Mouse (Mus musculus) G1E-ER4 (cell line): Measurements from ENCODE around the gene Camk2n2. TPM values are rescaled to one million over a fixed set of nuclear protein-coding genes. Genes with fewer than 3 reads are reported as not detected.
"Not testable (repeated sequence)": the region's sequence is repeated elsewhere in the genome, so short reads cannot be mapped to it uniquely, and the experiment has no call there.

ENCODE experiments used
- GATA1 ChIP-seq: IDR thresholded peaks from one replicate; pipeline ENCODE4 v1.8.0; 2012; ENCODE audit warnings: low read length, inconsistent platforms
- polyA plus RNA-seq: library from polyadenylated mRNA; stranded (reverse); fragments of >175 nt; gene quantifications from 2 replicates; pipeline ENCODE4 v1.2.3, GENCODE M21; 2012

Gene Camk2n2
- 0.71 and 0.84 TPM in 2 replicates for polyA plus RNA-seq

DNA sequence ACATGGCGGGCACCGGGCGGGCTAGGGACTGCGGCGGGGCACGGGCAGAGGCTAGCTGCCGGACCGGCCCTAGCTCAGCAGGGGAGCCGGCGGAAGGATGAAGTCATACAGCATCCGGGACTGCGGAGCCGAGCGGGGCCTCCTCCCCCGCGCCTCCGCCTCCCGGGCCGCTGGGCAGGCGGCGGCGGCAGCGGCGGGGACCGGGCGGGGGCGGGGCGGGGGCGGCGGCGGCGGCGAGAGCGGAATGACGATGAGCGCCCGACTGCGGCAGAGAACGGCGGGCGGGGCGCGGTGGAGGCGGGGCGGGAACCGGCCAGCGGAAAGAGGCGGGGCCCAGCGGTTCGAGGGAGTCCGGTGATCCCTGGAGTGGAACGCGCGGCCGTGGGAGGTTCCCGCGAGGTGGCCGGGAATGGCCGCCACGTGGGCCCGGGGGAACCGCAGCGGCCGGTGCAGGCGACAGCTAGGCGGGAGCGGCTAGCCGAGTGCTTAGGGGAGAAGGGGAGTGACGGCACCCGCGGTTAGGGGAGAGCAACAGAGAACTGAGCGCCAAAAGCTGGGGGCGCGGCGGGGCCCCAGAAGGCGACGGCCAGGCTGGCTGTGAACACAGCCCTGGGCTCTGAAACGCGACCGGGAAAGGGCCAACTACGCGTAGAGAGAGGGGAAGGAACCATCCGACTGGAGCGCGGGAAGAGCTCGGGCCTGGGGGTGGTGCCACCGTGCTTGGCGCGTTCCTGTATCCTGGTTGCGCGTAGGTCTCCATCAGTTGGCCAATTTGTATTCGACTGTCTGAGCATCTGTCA lies at the start of gene Camk2n2:
TSS of gene Camk2n2 (minus strand) at position 97 of the 800 bp plus-strand sequence.
- no peak for TF ChIP-seq GATA1

DNA sequence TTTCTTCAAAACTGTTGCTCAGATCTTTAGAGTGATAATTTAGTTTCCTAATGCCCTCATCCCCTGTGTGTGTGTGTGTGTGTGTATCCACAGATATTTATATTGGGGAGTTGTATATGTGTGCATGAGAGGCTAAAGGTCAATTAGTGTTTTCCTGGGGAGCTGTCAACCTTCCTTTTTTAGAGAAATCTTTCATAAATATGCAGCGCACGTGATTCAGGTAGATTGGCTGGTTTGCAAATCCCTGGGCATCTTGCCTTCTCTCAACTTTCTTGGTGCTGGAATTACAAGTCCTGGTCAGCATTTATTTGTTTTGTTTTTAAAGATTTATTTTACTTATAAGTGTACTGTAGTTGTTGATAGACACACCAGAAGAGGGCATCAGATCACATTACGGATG lies 49.2 kb upstream of the Camk2n2 start:
- no peak for TF ChIP-seq GATA1

DNA sequence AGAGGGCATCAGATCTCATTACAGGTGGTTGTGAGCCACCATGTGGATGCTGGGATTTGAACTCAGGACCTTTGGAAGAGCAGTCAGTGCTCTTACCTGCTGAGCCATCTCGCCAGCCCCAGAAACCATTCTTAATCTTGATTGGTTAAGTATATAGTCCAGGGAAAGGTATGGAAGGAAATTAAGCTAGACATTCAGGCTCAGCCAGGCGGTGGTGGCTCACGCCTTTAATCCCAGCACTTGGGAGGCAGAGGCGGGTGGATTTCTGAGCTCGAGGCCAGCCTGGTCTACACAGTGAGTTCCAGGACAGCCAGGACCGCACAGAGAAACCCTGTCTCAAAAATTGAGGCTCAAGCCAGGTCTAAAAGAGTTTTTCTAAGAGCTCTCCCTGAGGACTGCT lies 46.9 kb upstream of the Camk2n2 start, which contains the start of gene Eif4g1:
TSS of gene Eif4g1 (plus strand) at position 301 of the 400 bp plus-strand sequence.
- TF ChIP-seq GATA1, result not testable (repeated sequence)

DNA sequence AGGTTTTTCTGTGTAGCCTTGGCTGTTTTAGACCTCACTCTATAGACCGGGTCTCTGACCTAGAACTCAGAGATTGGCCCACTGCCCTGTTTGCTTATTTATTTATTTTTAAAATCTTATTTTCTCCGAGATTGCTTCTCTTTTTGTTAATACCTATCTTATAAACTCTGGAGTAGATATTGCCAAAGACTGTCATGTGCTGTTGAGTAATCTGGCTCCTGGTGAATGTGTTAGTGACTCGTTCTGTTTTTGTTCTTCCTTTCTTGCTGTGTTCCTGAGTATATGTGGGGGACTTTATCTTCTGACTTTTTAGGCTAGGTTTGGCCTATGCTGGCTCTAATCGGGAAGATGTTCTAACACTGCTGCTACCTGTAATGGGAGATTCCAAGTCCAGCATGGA lies 36.6 kb upstream of the Camk2n2 start:
- no peak for TF ChIP-seq GATA1

DNA sequence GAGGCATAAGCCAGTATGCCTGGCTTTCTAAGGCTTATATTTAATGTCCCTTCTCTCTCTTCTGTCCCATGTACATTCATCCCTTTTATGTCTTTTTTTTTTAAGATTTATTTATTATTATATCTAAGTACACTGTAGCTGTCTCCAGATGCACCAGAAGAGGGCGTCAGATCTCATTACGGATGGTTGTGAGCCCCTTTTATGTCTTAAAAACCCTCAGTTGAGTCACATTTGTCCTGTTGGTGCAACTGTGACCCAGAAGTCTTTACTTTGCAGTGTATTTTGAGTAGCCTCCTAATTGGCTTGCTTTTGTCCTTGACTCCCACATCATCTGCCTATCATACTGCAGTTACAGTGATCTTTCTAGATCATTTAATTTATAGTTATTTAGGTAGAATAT lies 32.2 kb upstream of the Camk2n2 start:
- TF ChIP-seq GATA1, result no peak

DNA sequence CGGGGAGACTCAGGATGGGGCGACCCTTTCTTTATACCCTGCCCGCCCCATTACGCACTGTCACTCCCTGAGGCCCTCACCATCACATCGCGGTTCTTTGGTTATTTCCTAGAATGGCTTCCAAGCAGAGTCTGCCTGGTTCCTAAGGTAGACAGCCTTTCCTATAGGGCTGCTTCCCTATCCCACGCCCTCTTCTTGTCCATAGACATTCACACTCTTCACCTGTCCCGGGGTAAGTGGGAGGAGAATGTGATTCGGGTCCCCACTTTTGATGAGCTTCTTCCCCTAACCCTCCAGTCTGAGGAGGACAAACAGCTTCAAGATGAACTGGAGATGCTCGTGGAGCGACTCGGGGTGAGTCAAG lies 30.8 kb upstream of the Camk2n2 start:
- no peak for TF ChIP-seq GATA1

DNA sequence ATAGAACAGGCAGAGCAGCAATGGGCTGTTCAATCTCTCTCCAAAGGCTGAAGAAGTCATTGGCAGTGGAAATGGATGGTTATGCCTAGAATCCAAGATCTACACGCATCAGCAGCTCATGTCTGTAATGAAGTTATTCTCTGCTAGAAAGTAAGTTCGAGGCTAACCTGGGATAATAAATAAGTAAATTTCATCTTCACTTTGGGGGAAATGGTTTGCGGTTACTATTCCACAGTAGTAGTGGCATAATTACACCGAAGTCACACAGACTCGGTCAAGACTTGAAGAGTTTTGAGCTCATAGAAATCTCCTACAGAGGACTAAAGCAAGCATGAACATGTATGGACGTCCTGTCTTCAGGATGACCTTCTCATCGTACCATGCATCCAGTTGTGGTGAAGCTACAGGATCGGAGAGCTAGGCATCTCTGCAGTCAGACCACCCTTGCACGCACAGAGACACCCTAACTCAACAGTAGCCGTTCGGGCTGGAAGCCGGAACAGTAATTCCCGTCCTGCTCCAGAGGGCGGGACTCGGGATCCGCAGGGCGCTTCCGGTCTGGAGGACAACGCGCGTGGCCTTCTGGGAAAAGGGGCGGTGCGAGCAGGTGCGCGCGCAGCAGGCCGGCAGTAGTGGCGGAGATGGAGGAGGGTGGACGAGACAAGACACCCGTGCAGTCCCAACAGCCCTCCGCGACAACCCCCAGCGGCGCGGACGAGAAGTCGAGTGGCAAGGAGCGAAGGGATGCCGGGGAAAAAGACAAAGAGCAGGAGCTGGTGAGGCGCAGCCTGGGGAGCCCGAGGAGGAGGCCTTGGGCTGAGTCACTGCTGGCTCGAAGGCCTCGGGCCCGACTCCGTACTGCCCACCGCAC lies 30.2 kb upstream of the Camk2n2 start, which contains the start of gene Psmd2:
TSS of gene Psmd2 (plus strand) at position 577 of the 871 bp plus-strand sequence.
- no peak for TF ChIP-seq GATA1

DNA sequence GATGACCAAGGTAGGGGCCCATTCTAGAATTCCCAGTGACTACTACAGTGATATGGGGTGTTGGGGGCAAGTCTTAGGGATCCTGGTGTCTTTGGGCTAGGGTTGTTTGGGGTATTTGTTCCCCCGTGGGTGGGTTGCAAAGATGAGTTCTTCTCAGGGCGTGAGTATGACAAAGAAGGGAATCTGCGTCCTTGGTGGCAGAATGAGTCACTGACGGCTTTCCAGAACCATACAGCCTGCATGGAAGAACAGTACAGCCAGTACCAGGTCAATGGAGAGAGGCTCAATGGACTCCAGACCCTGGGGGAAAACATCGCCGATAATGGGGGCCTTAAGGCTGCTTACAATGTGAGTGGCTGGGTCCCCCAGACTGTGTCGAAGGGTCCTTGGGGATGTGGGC lies 22.8 kb upstream of the Camk2n2 start:
- no peak for TF ChIP-seq GATA1

DNA sequence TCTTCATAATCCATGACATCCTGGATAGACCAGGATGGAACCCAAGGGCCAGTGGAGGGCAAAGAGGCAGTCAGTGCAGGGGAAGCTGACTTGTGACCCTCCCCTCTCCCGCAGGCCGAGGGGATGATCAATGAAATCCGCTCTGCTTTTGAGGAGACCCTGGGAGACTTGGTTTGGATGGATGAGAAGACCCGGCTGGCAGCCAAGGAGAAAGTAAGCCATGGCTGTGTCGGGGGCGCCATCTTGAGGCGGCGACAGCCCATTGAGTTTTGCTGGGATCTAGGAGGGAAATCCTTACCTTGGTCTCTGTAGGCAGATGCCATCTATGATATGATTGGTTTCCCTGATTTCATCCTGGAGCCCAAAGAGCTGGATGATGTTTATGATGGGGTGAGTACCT lies 21.1 kb upstream of the Camk2n2 start:
- TF ChIP-seq GATA1, result no peak

DNA sequence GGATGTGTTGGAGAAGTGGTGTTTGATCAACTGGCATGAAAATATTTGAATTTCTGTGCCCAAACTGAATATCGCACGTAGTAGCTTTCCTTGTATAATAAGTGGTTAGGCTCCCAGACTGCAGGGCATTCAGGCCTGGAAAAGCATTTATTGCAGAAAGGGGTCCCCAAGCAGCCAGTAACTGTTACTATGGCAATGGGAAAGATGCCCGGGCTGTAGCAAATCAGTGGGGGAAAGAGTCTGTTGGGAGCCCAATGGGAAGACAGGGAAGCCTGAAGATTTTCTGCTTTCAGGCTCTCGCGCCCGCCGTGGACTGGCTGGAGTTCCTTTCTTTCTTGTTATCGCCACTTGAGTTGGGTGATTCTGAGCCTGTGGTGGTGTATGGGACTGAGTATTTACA lies 17.3 kb upstream of the Camk2n2 start:
- TF ChIP-seq GATA1, result no peak

DNA sequence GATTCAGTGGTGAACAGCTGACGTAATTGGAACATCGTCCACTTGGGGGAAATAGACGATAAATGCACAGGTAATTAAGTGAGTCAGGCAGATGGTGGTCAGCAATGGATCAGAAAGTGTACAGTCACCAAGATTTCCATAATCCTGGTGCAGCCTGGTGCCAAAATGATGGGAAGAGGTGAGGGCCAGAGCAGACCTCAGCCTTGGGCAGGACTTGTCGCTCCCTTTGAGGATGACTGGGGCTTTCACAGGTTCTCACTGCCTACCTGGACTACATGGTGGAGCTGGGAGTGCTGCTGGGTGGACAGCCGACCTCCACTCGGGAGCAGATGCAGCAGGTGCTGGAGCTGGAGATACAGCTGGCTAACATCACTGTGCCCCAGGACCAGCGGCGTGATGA lies 16.3 kb upstream of the Camk2n2 start:
- TF ChIP-seq GATA1, result no peak

DNA sequence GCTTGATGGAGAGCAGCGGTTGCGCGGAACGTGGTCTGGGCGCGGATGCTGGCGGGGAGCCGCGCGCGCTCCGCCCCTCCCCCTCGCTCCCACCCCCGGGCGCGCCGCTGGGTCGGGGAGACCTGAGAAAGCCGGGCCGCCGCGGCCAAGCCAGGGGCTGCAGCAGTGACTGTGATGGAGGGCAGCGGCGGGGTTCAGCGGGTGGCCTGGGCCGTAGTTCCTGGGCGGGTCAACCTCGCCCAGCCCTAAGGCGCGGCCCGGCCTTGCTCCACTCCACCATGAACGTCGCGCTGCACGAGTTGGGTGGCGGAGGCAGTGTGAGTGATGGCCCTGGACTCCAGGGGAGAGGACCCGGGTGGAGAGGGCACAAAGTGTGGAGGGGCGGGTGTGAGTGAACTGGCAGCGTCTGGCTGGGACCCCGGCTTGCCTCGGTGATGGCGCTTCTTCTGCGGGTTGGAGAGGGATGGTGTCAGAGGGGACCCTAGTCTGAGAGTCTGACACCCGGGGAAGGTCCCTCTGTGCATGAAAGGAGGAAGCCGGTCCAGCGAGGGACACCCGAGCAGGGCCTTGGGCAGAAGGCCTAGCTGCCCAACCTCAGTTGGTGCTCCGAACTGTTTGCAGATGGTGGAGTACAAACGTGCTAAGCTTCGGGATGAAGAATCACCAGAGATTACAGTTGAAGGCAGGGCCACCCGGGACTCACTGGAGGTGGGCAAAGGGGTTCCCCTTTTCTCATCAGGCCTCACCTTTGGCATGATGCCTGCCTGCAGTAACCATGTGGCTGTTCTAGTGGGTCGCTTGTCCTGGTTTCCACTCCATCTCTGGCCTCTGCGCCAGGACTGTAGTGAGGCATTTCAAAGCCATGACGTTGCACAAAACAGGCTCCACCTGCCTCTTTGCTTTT lies 8.9 kb upstream of the Camk2n2 start, which contains the start of gene Ece2:
TSS of gene Ece2 (plus strand) at position 98 of the 904 bp plus-strand sequence.
- TF ChIP-seq GATA1, result no peak

DNA sequence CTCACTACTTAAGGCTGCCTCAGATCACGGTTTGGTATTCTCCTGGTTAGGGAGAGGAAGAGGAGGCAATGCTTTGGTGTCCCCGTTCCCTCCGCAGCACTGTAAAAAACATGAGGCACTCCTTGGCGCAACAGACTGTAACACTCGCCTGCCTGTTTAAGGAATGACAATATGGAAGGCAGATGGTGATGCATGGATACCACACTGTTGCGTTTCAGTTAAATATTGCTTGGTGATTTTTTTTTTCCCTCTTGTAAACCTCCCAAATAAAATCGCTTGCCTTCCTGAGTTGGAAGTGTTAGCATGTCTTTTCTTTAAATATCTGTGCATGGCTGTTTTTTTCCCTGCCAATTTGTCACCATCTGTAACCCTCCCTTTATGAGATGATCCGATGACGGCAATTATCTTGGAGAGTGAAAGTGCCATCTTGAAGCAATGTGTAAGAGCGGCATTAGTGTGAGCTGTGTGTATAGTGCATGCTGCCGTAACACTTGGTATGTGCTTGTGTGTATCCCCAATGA lies 7.8 kb upstream of the Camk2n2 start:
- no peak for TF ChIP-seq GATA1

DNA sequence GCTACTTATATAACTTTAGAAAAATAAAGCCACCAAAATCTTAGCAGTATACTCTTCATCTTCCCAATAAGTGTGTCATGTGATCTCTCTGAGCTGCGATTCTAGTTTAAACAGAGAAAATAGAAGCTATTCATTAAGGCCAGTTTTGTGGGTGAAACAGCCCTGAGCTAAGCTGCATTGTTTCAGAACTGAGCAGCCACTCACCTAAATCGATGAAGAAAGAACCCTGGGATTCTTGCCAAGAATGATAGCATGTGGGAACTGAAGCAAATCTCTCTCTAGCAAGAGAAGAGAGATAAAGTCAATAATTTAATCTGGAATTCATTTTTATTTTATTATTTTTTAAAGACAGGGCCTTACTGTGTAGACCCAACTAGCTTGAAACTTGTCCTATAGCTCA lies 2.1 kb upstream of the Camk2n2 start:
- no peak for TF ChIP-seq GATA1
